Mouse (Mus musculus): Measurements from ENCODE around the gene Supt7l. TPM values are rescaled to one million over a fixed set of nuclear protein-coding genes. Genes with fewer than 3 reads are reported as not detected.

The Supt7l gene
- polyA plus RNA-seq, 1 experiment from 2014 or later = 16.7 TPM

DNA sequence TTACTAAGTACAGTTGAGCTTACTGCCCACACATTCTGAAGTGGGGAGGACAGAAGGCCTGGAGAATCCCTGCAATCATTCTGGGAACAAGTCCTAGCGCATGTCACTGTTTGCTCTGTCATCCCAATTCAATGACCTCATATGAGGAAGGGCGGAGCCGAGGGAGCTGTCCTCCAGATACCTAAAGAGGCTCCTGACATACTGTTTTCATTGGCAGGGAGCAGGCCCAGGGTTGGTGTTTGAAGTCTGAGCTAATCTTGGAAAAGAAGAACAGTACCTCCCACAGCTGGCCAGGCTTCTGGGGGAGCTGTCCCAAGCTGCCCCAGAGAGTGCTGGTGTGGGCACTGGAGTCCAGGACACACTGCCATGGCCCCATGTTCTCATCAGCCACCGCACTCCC is 37.4 kb upstream of the Supt7l start:
- Histone ChIP-seq H3K9me3 (ENCODE audit: control insufficient read depth, low read length) (no peaks in the 10 kb centered on the region), H3K27ac (replicated peaks in 1 of 2; ENCODE audit: control insufficient read depth in 1 of 2, insufficient read depth in 1 of 2, low read depth in 2 of 2, low read length in 2 of 2) (peak overlapping the region; percentile 18 to 72), H3K4me3 (ENCODE audit: control insufficient read depth in 1 of 2, insufficient read depth in 1 of 2, low read depth in 1 of 2, low read length in 2 of 2) (no peak overlapping the region), H3K4me2 (ENCODE audit: low read length) (no peak overlapping the region), H3K4me1 (ENCODE audit: control insufficient read depth in 2 of 2, insufficient read depth in 2 of 2, low read length in 2 of 2) (peaks cover 30 to 47% of the 10 kb centered on the region in 2 experiments), H3K36me3 (ENCODE audit: control insufficient read depth, insufficient read depth, low read length) (peaks cover 9% of the 10 kb centered on the region; the same call in 1 of the 2 replicates), H3K9ac (ENCODE audit: low read length) (no peak overlapping the region; the same call in 1 of the 2 replicates), H3K27me3 (ENCODE audit: control insufficient read depth, insufficient read depth, low read length) (no peaks in the 10 kb centered on the region)
- peak; percentile 45; the same call in 1 of the 2 replicates for ATAC-seq (ENCODE audit: insufficient number of reproducible peaks, insufficient read depth, low FRiP score, low read depth)
- 34% methylated on average over 4 of the region's 4 CpGs for WGBS

DNA sequence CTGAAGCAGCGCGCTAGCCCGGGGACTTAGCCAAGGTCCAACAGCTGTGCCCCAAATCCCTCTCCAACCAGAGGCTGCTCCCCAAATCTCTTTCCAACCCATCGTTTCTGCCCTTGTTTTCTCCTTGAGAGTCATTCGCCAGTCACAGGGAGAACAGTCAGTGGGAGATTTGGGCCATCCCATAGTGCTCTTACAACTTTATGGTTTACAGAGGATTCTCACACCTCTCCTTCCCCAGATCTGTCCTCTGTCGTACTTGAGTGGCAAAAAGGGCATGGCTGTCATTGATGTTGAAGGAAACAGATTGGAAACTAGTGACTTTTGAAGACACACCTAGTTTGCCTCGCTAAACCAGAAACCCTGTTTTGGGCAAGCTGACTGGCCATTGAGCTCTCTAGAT is 36.3 kb upstream of the Supt7l start:
- peaks cover 28 to 39% of the 10 kb centered on the region in 2 experiments for H3K4me1 ChIP-seq (ENCODE audit: control insufficient read depth in 2 of 2, insufficient read depth in 2 of 2, low read length in 2 of 2)
- peaks cover 15% of the 10 kb centered on the region; the same call in 1 of the 2 replicates for H3K36me3 ChIP-seq (ENCODE audit: control insufficient read depth, insufficient read depth, low read length)
- H3K27me3 ChIP-seq (ENCODE audit: control insufficient read depth, insufficient read depth, low read length) = no peaks in the 10 kb centered on the region
- H3K9me3 ChIP-seq (ENCODE audit: control insufficient read depth, low read length) = no peaks in the 10 kb centered on the region
- 35% methylated on average over 7 of the region's 7 CpGs for WGBS
- H3K9ac ChIP-seq (ENCODE audit: low read length) = peak overlapping the region; percentile 44
- ATAC-seq (ENCODE audit: insufficient number of reproducible peaks, insufficient read depth, low FRiP score, low read depth) = no peak
- peak overlapping the region in 1 of 2 experiments; percentile 72; a peak in 1 of 4 replicates for H3K27ac ChIP-seq (replicated peaks in 1 of 2; ENCODE audit: control insufficient read depth in 1 of 2, insufficient read depth in 1 of 2, low read depth in 2 of 2, low read length in 2 of 2)
- H3K4me3 ChIP-seq (ENCODE audit: control insufficient read depth in 1 of 2, insufficient read depth in 1 of 2, low read depth in 1 of 2, low read length in 2 of 2) = no peak overlapping the region
- peak overlapping the region; percentile 27; the same call in 1 of the 2 replicates for H3K4me2 ChIP-seq (ENCODE audit: low read length)

DNA sequence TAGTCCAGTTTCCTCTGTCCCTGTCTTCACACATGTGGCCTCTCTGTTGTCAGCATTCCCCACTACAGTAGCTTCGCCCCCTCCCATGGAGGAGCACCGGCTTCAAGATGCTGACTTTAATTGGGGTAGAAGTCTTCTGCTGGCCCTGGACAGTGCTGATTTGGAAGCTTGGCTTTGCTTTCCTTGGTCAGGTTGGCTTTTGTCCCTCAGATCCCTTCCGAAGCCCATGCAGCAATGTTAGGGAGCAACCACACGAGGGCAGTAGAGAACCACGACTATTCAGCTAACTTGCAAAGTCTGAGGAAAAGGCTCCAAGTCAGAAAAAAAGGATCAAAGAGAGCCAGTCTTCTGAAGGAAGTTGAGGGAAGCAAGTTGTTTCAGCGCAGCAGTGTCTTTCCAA is 35.9 kb upstream of the Supt7l start:
- peak overlapping the region; percentile 27; the same call in 1 of the 2 replicates for H3K4me2 ChIP-seq (ENCODE audit: low read length)

DNA sequence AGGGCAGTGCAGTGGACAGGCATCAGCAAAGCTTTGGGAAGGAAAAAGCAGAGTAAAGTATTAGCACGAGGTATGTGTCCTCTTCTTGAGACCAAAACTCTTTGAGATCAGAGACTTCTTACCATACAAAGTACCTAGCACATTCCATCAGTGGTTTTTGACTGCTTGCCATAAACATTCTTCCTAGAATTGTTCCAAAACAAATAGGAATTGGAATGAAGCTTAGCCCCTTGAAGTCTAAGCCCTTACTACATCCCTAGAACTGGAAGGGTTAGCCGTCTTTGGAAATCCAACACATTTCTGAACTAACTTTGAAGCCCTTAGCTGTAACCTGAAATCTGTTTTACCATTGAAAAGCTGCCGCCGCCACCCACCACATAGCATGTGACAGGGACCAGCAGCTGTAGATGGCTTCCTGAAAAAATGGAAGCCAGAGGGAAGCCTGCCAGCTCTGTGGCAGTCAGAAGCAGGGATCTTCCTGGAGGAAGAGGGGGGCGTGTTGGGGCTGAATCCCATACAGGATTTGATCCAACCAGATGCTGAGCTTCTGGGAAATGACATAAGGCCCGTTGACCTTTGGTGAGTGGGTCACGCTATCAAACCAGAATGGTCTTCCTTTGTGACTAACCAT is 34.5 kb upstream of the Supt7l start:
- Histone ChIP-seq H3K36me3 (ENCODE audit: control insufficient read depth, insufficient read depth, low read length) (peaks cover 25% of the 10 kb centered on the region), H3K4me2 (ENCODE audit: low read length) (no peak overlapping the region), H3K27me3 (ENCODE audit: control insufficient read depth, insufficient read depth, low read length) (no peaks in the 10 kb centered on the region), H3K4me1 (ENCODE audit: control insufficient read depth in 2 of 2, insufficient read depth in 2 of 2, low read length in 2 of 2) (peaks cover 21 to 24% of the 10 kb centered on the region in 2 experiments), H3K9me3 (ENCODE audit: control insufficient read depth, low read length) (no peaks in the 10 kb centered on the region), H3K4me3 (ENCODE audit: control insufficient read depth in 1 of 2, insufficient read depth in 1 of 2, low read depth in 1 of 2, low read length in 2 of 2) (no peak overlapping the region), H3K27ac (replicated peaks in 1 of 2; ENCODE audit: control insufficient read depth in 1 of 2, insufficient read depth in 1 of 2, low read depth in 2 of 2, low read length in 2 of 2) (peak overlapping the region; percentile 59 to 61; a peak in 3 of 4 replicates), H3K9ac (ENCODE audit: low read length) (no peak overlapping the region)
- WGBS = 65% methylated on average over 7 of the region's 7 CpGs
- ATAC-seq (ENCODE audit: insufficient number of reproducible peaks, insufficient read depth, low FRiP score, low read depth) = no peak

More for the DNA sequence above, 35.9 kb upstream of the Supt7l start:
- Histone ChIP-seq H3K27ac (replicated peaks in 1 of 2; ENCODE audit: control insufficient read depth in 1 of 2, insufficient read depth in 1 of 2, low read depth in 2 of 2, low read length in 2 of 2) (peak overlapping the region in 1 of 2 experiments; percentile 72; a peak in 1 of 4 replicates), H3K36me3 (ENCODE audit: control insufficient read depth, insufficient read depth, low read length) (peaks cover 15% of the 10 kb centered on the region; the same call in 1 of the 2 replicates), H3K4me1 (ENCODE audit: control insufficient read depth in 2 of 2, insufficient read depth in 2 of 2, low read length in 2 of 2) (peaks cover 24 to 35% of the 10 kb centered on the region in 2 experiments), H3K27me3 (ENCODE audit: control insufficient read depth, insufficient read depth, low read length) (no peaks in the 10 kb centered on the region), H3K4me3 (ENCODE audit: control insufficient read depth in 1 of 2, insufficient read depth in 1 of 2, low read depth in 1 of 2, low read length in 2 of 2) (no peak overlapping the region), H3K9ac (ENCODE audit: low read length) (0 out of 2 replicates have a peak overlapping the region, but pooled peaks have one; percentile 44), H3K9me3 (ENCODE audit: control insufficient read depth, low read length) (no peaks in the 10 kb centered on the region)
- WGBS = 3% methylated on average over 6 of the region's 6 CpGs
- ATAC-seq (ENCODE audit: insufficient number of reproducible peaks, insufficient read depth, low FRiP score, low read depth) = no peak

DNA sequence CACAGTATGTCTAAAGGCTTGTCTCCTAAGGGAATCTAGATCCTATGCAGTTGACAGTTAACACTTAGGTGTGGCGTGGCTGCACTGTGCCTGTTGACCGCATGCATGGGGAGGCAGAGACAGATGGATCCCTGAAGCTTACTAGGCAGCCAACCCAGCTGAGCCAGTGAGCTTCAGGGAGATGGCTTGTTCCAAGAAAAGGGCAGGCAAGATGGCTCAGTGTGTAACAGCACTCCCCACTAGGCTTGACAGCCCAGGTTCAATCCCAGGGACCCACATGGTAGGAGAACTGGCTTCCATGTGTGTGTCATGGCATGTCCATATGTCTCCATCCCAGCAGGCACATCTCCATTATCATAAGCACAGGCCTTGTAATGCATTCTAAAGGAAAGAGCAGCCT is 32.7 kb upstream of the Supt7l start:
- H3K9ac ChIP-seq (ENCODE audit: low read length) = no peak overlapping the region
- no peak overlapping the region for H3K27ac ChIP-seq (replicated peaks in 1 of 2; ENCODE audit: control insufficient read depth in 1 of 2, insufficient read depth in 1 of 2, low read depth in 2 of 2, low read length in 2 of 2)
- no peak overlapping the region for H3K4me3 ChIP-seq (ENCODE audit: control insufficient read depth in 1 of 2, insufficient read depth in 1 of 2, low read depth in 1 of 2, low read length in 2 of 2)
- no peaks in the 10 kb centered on the region for H3K9me3 ChIP-seq (ENCODE audit: control insufficient read depth, low read length)
- H3K4me1 ChIP-seq (ENCODE audit: control insufficient read depth in 2 of 2, insufficient read depth in 2 of 2, low read length in 2 of 2) = peaks cover 20 to 23% of the 10 kb centered on the region in 2 experiments
- 98% methylated on average over 2 of the region's 2 CpGs for WGBS
- H3K4me2 ChIP-seq (ENCODE audit: low read length) = no peak overlapping the region
- no peaks in the 10 kb centered on the region for H3K27me3 ChIP-seq (ENCODE audit: control insufficient read depth, insufficient read depth, low read length)
- no peak for ATAC-seq (ENCODE audit: insufficient number of reproducible peaks, insufficient read depth, low FRiP score, low read depth)
- peaks cover 39% of the 10 kb centered on the region for H3K36me3 ChIP-seq (ENCODE audit: control insufficient read depth, insufficient read depth, low read length)

DNA sequence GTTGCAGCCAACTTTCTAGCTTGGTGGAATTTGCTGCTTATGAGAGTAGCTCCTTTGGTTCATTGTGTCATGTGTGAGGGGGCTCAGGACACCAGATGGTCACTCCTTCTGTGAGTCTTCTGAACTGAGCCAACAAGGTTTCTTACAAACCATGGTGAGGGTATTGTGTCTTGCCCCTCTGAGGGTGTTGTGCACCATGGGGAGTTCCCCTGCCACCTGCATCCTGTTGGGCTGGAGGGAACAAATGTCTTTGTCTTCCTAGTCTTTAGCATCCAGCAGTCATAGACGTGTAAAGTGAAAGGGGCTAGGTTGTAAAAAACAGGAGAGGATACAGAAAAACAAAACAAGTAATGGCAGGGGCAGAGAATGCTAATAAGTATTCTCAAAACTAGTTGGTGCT is 31.8 kb upstream of the Supt7l start:
- 71% methylated on average over 1 of the region's 1 CpGs for WGBS

DNA sequence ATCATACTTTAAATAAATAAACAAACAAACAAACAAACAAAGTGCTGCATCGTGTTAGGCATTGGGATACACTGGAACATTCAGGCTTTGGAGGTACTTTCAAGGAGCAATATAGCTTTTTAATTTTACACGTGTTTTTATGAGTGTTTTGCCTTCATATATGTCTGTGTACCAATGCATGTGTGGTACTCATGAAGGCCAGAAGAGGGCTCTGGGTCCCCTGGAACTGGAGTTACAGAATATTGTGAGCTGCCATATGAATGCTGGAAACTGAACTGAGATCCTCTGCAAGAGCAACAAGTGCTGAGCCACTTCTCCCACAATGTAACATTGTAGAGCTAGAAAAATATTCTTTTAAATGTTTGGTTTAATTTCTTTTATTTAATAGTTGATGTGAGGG is 7.6 kb upstream of the Supt7l start:
- Histone ChIP-seq H3K9me3 (ENCODE audit: control insufficient read depth, low read length) (no peaks in the 10 kb centered on the region), H3K36me3 (ENCODE audit: control insufficient read depth, insufficient read depth, low read length) (peaks cover 95% of the 10 kb centered on the region), H3K4me2 (ENCODE audit: low read length) (no peak overlapping the region), H3K9ac (ENCODE audit: low read length) (no peak overlapping the region), H3K4me1 (ENCODE audit: control insufficient read depth in 2 of 2, insufficient read depth in 2 of 2, low read length in 2 of 2) (no peaks in the 10 kb centered on the region), H3K4me3 (ENCODE audit: control insufficient read depth in 1 of 2, insufficient read depth in 1 of 2, low read depth in 1 of 2, low read length in 2 of 2) (no peak overlapping the region), H3K27ac (replicated peaks in 1 of 2; ENCODE audit: control insufficient read depth in 1 of 2, insufficient read depth in 1 of 2, low read depth in 2 of 2, low read length in 2 of 2) (no peak overlapping the region), H3K27me3 (ENCODE audit: control insufficient read depth, insufficient read depth, low read length) (no peaks in the 10 kb centered on the region)
- 88% methylated on average over 2 of the region's 2 CpGs for WGBS
- no peak for ATAC-seq (ENCODE audit: insufficient number of reproducible peaks, insufficient read depth, low FRiP score, low read depth)

More for the DNA sequence above, 31.8 kb upstream of the Supt7l start:
- H3K9me3 ChIP-seq (ENCODE audit: control insufficient read depth, low read length) = no peaks in the 10 kb centered on the region
- ATAC-seq (ENCODE audit: insufficient number of reproducible peaks, insufficient read depth, low FRiP score, low read depth) = no peak
- H3K36me3 ChIP-seq (ENCODE audit: control insufficient read depth, insufficient read depth, low read length) = peaks cover 48% of the 10 kb centered on the region
- no peak overlapping the region for H3K4me2 ChIP-seq (ENCODE audit: low read length)
- peaks cover 12 to 14% of the 10 kb centered on the region in 2 experiments for H3K4me1 ChIP-seq (ENCODE audit: control insufficient read depth in 2 of 2, insufficient read depth in 2 of 2, low read length in 2 of 2)
- H3K9ac ChIP-seq (ENCODE audit: low read length) = no peak overlapping the region
- no peak overlapping the region for H3K4me3 ChIP-seq (ENCODE audit: control insufficient read depth in 1 of 2, insufficient read depth in 1 of 2, low read depth in 1 of 2, low read length in 2 of 2)
- H3K27ac ChIP-seq (replicated peaks in 1 of 2; ENCODE audit: control insufficient read depth in 1 of 2, insufficient read depth in 1 of 2, low read depth in 2 of 2, low read length in 2 of 2) = no peak overlapping the region
- no peaks in the 10 kb centered on the region for H3K27me3 ChIP-seq (ENCODE audit: control insufficient read depth, insufficient read depth, low read length)

Data from heart, embryonic 14.5 days (tissue).